Mouse (Mus musculus): ENCODE data around the gene Fstl1.

GRCm38 (mm10) chr16:37753809-37754208 is 22.9 kb upstream of the Fstl1 start:
- no peak for TF ChIP-seq EP300 (IDR thresholded peaks at IDR 0.05; ENCODE audit: low read depth)
- TF ChIP-seq CTCF (IDR thresholded peaks at IDR 0.05; ENCODE audit: low read depth), result no peak
